Mouse (Mus musculus): Measurements from ENCODE around the gene T2. TPM values are rescaled to one million over a fixed set of nuclear protein-coding genes. Genes with fewer than 3 reads are reported as not detected.
"Not testable (repeated sequence)": the region's sequence is repeated elsewhere in the genome, so short reads cannot be mapped to it uniquely, and the experiment has no call there.

The T2 gene
- polyA plus RNA-seq (2012; rRNA removed) = 1.7 and 2.3 TPM in 2 replicates
- polyA plus RNA-seq (2014; fragmentation: Nextera tagmentation; extraction: Ambion mirVana) = 0.32 TPM in 1 of 2 replicates, not detected in the other

DNA sequence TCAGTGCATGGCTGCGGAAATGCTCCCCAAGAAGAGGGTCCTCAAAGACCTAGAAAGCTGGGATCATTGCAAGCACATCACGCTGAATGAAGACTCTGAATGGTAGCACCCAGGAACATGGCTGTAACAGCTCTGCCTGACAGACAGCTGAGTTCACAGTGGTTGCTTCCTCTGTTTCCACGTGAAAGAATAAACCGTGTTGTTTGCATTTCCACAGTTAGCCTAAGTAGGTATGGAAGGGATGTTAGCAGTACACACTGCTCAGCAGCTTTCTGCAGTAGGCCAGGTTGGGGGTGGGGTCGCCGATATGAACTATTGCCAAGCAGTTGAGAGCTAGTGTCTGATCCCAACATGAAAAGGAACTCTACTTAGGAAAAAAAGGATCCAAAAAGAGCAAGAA, at the start of gene T2:
TSS of gene T2 (plus strand) at position 301 of the 400 bp plus-strand sequence.
- no peaks in the 10 kb centered on the region for H3K9me3 ChIP-seq (ENCODE audit: control insufficient read depth, low read length)
- ATAC-seq (ENCODE audit: low FRiP score, low read depth) = no peak
- H3K27ac ChIP-seq (replicated peaks; ENCODE audit: low read depth, low read length) = no peak within 1 kb of the TSS
- no peaks in the 10 kb centered on the region for H3K27me3 ChIP-seq (ENCODE audit: control insufficient read depth, insufficient read depth, low read length)
- no peak within 1 kb of the TSS for H3K4me2 ChIP-seq (replicated peaks; ENCODE audit: low read depth, low read length, severe bottlenecking)
- H3K9ac ChIP-seq (ENCODE audit: low read depth, low read length, severe bottlenecking) = no peak within 1 kb of the TSS
- H3K36me3 ChIP-seq (ENCODE audit: control insufficient read depth, insufficient read depth, low read length) = no peaks in the 10 kb centered on the region
- 86% methylated on average over 6 of the region's 6 CpGs for WGBS
- no peak within 1 kb of the TSS for H3K4me3 ChIP-seq (replicated peaks; ENCODE audit: low read length)
- DNase-seq (ENCODE audit: low spot score) = no peak
- TF ChIP-seq POLR2A (IDR thresholded peaks at IDR 0.05; ENCODE audit: borderline replicate concordance, extremely low read depth, insufficient read depth, insufficient read length) = no peak
- H3K4me1 ChIP-seq (ENCODE audit: control insufficient read depth, insufficient read depth, low read length) = no peaks in the 10 kb centered on the region

DNA sequence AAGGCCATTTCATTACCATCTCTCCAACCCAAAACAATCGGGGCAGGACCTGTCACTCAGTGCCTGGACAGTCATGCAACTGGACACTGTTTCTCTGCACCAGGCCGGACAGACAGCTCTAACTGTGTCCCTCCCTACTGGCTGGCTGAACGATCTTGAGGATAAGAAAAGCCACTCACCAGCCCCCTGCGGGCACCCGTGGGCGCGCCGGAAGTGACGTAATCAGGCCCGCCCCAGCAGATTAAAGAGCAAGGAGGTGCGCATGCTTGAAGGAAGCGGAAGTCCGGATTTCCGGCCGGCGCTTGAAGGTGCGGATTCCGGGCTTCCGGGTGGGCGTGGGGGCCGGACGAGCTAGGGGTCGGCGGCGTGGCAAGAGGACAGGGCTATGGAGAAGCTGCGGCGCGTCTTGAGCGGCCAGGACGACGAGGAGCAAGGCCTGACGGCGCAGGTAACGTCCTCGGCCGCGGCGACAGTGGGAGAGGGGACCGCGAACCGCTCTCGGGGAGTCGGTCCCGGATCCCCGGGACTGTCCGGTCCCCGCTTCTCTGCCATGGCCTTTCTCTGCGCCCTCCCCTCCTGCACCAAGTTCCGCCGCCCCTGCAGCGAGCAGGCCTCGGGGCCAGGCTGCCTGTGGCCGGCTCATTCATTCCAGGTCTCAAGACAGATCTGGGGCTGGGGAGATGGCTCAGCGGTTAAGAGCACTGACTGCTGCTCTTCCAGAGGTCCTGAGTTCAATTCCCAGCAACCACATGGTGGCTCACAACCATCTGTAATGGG, 44.8 kb upstream of the T2 start, which contains the start of gene Sft2d1:
TSS of gene Sft2d1 (plus strand) at position 265 of the 777 bp plus-strand sequence.
- Histone ChIP-seq H3K27me3 (ENCODE audit: control insufficient read depth, insufficient read depth, low read length) (no peaks in the 10 kb centered on the region), H3K4me2 (replicated peaks; ENCODE audit: low read depth, low read length, severe bottlenecking) (peak within 1 kb of the TSS; percentile 73), H3K9me3 (ENCODE audit: control insufficient read depth, low read length) (no peaks in the 10 kb centered on the region), H3K4me3 (replicated peaks; ENCODE audit: low read length) (peak within 1 kb of the TSS; percentile 78), H3K27ac (replicated peaks; ENCODE audit: low read depth, low read length) (peak within 1 kb of the TSS; percentile 50; the same call in 1 of the 2 replicates), H3K4me1 (ENCODE audit: control insufficient read depth, insufficient read depth, low read length) (peaks cover 10% of the 10 kb centered on the region), H3K9ac (ENCODE audit: low read depth, low read length, severe bottlenecking) (peak within 1 kb of the TSS; percentile 66), H3K36me3 (ENCODE audit: control insufficient read depth, insufficient read depth, low read length) (no peaks in the 10 kb centered on the region)
- peak; percentile 59; the same call in 1 of the 2 replicates for TF ChIP-seq POLR2A (IDR thresholded peaks at IDR 0.05; ENCODE audit: borderline replicate concordance, extremely low read depth, insufficient read depth, insufficient read length)
- peak; percentile 91 for DNase-seq (ENCODE audit: low spot score)
- under 1% methylated on average over 30 of the region's 54 CpGs for WGBS
- peak; percentile 95 for ATAC-seq (ENCODE audit: low FRiP score, low read depth)

DNA sequence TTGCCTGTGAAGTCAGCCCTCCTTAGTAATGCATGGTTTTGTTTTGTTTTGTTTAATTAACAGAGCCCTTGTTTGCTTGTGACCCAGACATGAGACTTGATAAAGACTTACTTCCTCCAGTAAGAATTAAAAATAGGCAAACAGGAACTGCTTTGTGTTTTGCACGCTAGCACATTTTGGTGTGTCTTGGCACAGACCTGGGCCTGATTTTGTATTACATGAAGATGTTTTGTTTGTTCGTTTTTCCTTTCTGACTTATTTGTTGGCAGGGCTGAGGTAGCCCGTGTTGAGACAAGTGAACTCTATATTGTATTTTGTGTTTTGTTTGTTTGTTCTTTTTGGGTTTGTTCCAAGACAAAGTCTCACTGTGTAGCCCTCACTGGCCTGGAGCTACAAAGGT, 44.0 kb upstream of the T2 start:
- 45% methylated on average over 3 of the region's 3 CpGs for WGBS
- no peaks in the 10 kb centered on the region for H3K9me3 ChIP-seq (ENCODE audit: control insufficient read depth, low read length)
- DNase-seq (ENCODE audit: low spot score) = no peak
- H3K4me1 ChIP-seq (ENCODE audit: control insufficient read depth, insufficient read depth, low read length) = peaks cover 10% of the 10 kb centered on the region
- peak overlapping the region; percentile 78 for H3K4me3 ChIP-seq (replicated peaks; ENCODE audit: low read length)
- no peak overlapping the region for H3K27ac ChIP-seq (replicated peaks; ENCODE audit: low read depth, low read length)
- H3K36me3 ChIP-seq (ENCODE audit: control insufficient read depth, insufficient read depth, low read length) = no peaks in the 10 kb centered on the region
- ATAC-seq (ENCODE audit: low FRiP score, low read depth) = no peak
- no peak for TF ChIP-seq POLR2A (IDR thresholded peaks at IDR 0.05; ENCODE audit: borderline replicate concordance, extremely low read depth, insufficient read depth, insufficient read length)
- H3K27me3 ChIP-seq (ENCODE audit: control insufficient read depth, insufficient read depth, low read length) = no peaks in the 10 kb centered on the region
- peak overlapping the region; percentile 73 for H3K4me2 ChIP-seq (replicated peaks; ENCODE audit: low read depth, low read length, severe bottlenecking)
- peak overlapping the region; percentile 66 for H3K9ac ChIP-seq (ENCODE audit: low read depth, low read length, severe bottlenecking)

DNA sequence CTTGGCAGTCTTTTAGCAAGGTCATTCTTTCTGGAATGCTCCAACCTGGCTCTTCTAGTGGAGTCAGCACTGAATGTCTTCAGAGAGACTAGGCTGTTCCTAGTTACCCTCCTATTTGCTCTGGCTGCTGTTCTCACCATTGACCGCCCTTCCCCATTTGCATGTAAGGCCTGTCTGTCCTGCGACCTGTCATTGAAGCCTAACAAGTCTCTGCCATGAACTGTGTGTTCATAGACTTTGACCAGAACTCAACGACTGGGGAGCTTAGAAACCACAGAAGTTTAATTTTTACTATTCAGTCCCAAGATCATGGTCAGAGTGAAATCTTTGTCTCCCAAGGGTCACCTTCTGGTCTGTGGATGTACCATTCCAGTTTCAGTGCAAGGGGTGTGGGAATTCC, 41.8 kb upstream of the T2 start:
- ATAC-seq (ENCODE audit: low FRiP score, low read depth) (no peak), DNase-seq (ENCODE audit: low spot score) (no peak)
- Histone ChIP-seq H3K27me3 (ENCODE audit: control insufficient read depth, insufficient read depth, low read length) (no peaks in the 10 kb centered on the region), H3K4me3 (replicated peaks; ENCODE audit: low read length) (no peak overlapping the region), H3K4me1 (ENCODE audit: control insufficient read depth, insufficient read depth, low read length) (peaks cover 10% of the 10 kb centered on the region), H3K4me2 (replicated peaks; ENCODE audit: low read depth, low read length, severe bottlenecking) (no peak overlapping the region), H3K36me3 (ENCODE audit: control insufficient read depth, insufficient read depth, low read length) (no peaks in the 10 kb centered on the region), H3K27ac (replicated peaks; ENCODE audit: low read depth, low read length) (no peak overlapping the region), H3K9ac (ENCODE audit: low read depth, low read length, severe bottlenecking) (no peak overlapping the region), H3K9me3 (ENCODE audit: control insufficient read depth, low read length) (no peaks in the 10 kb centered on the region)
- 84% methylated on average over 3 of the region's 3 CpGs for WGBS
- TF ChIP-seq POLR2A (IDR thresholded peaks at IDR 0.05; ENCODE audit: borderline replicate concordance, extremely low read depth, insufficient read depth, insufficient read length) = no peak

DNA sequence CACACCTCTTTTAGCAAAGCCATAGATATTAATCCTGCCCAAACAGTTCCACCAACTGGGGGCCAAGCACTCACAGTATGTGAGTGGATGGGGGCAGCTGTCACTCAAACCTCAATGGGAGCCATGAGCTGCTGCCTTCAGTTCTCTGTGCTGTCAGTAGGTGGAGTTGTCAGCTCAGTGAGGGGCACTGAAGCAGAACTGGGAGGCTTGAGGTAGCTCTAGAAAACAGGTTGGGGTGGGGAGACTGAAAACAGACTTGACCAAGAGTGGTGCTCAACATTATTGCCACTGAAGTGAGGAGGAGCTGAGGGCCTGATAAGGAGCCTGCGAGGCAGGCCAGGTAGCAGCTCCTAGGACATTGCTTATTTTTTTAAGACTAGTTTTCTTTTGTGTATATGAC, 39.5 kb upstream of the T2 start:
- H3K27ac ChIP-seq (replicated peaks; ENCODE audit: low read depth, low read length) = no peak overlapping the region
- H3K27me3 ChIP-seq (ENCODE audit: control insufficient read depth, insufficient read depth, low read length) = no peaks in the 10 kb centered on the region
- H3K9ac ChIP-seq (ENCODE audit: low read depth, low read length, severe bottlenecking) = no peak overlapping the region
- H3K4me3 ChIP-seq (replicated peaks; ENCODE audit: low read length) = no peak overlapping the region
- H3K36me3 ChIP-seq (ENCODE audit: control insufficient read depth, insufficient read depth, low read length) = no peaks in the 10 kb centered on the region; the same call in 1 of the 2 replicates
- ATAC-seq (ENCODE audit: low FRiP score, low read depth) (no peak), DNase-seq (ENCODE audit: low spot score) (no peak)
- no peaks in the 10 kb centered on the region for H3K9me3 ChIP-seq (ENCODE audit: control insufficient read depth, low read length)
- H3K4me2 ChIP-seq (replicated peaks; ENCODE audit: low read depth, low read length, severe bottlenecking) = no peak overlapping the region
- 91% methylated on average over 1 of the region's 1 CpGs for WGBS
- no peak for TF ChIP-seq POLR2A (IDR thresholded peaks at IDR 0.05; ENCODE audit: borderline replicate concordance, extremely low read depth, insufficient read depth, insufficient read length)
- H3K4me1 ChIP-seq (ENCODE audit: control insufficient read depth, insufficient read depth, low read length) = peaks cover 10% of the 10 kb centered on the region

DNA sequence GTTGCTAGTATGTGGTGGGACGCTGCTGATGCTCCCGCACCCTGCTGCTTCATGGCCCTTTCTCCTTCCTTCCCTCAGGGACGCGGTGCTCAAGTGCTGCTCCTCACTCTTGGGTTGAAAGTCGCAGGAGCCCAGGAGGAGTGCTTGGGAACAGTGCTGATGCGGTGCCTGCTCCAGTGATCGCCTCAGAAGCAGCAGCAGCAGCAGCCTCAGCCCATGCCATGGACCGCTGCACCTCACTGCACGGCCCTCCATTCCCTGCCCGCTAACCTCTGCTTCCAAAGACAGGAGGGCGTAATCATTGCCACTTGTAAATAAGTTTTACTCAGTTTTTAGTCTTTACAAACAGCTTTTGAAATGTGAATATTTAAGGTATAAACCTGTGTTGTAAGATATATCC, 28.9 kb upstream of the T2 start:
- H3K4me1 ChIP-seq (ENCODE audit: control insufficient read depth, insufficient read depth, low read length); H3K27me3 ChIP-seq (ENCODE audit: control insufficient read depth, insufficient read depth, low read length); H3K9ac ChIP-seq (ENCODE audit: low read depth, low read length, severe bottlenecking); ATAC-seq (ENCODE audit: low FRiP score, low read depth); H3K27ac ChIP-seq (replicated peaks; ENCODE audit: low read depth, low read length); H3K9me3 ChIP-seq (ENCODE audit: control insufficient read depth, low read length); H3K4me2 ChIP-seq (replicated peaks; ENCODE audit: low read depth, low read length, severe bottlenecking); DNase-seq (ENCODE audit: low spot score); H3K4me3 ChIP-seq (replicated peaks; ENCODE audit: low read length): not testable (repeated sequence)
- peaks cover 18% of the 10 kb centered on the region for H3K36me3 ChIP-seq (ENCODE audit: control insufficient read depth, insufficient read depth, low read length)
- WGBS = 84% methylated on average over 10 of the region's 11 CpGs
